Mouse (Mus musculus) T-cell, adult 2 months (primary cell): Measurements from ENCODE around the gene Ywhae.

Experiments
- DNase-seq: peaks from one replicate; pipeline ENCODE4 v3.0.0; 2022; ENCODE audit warnings: low spot score

Gene Ywhae

GRCm38 (mm10) chr11:75737806-75738476 lies 5.3 kb downstream of the Ywhae start:
- DNase-seq: no peak

- no peak for DNase-seq
Measured at GRCm38 (mm10) chr11:75738477-75738821, 5.8 kb downstream of the Ywhae start.

DNA sequence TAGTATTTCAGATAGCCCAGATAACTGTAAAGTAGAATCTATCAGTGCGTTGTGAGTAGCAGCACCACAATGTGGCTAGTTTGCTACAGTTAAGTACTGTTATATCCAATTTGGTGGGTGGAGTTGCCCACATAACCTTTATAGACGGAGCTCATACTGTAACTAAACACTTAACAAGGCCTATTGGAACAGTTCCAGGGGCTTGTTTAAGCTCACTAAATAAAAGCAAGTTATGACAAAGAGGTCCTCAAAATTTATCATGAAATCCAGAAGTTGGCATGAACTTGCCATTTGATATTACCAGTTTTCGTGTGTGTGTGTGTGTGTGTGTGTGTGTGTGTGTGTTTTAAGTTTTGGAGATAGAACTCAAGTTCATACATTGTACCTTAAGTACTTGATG lies 7.5 kb downstream of the Ywhae start:
- no peak for DNase-seq

DNA sequence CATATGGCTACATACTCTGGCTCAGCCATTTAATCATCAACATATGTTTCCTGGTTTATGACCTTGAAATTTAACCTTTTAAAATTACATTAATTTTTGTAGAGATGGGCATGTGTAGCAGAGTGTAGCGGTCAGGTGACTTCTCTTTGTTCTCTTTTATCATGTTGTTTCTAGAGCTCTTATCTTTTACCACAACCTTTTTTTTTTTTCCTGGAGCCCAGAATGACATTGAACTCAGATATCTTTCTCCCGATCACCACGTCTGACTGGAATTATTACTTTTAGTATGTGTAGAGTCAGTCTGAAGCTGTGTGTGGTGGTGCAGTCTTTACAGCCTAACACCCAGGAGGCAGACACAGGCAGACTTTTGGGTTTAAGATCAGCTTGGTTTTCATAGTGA lies 8.9 kb downstream of the Ywhae start:
- no peak for DNase-seq

DNA sequence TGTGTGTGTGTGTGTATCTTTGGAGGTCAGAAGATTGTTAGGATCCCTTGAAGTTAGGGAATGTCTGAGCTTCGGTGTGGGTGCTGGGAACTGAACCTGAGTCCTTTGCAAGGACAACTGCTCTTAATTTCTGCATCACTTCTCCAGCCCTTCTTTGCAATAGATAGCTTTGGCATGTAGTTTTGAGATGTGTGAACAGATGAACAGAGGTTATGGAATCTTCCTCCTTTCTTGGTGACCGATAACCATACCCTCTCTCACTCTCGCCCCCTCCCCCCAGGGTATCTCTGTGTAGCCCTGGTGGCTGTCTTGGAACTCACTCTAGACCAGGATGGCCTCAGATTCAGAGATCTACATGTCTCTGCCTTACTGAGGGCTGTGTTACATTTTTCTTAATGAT lies 12.1 kb downstream of the Ywhae start:
- DNase-seq: no peak

DNA sequence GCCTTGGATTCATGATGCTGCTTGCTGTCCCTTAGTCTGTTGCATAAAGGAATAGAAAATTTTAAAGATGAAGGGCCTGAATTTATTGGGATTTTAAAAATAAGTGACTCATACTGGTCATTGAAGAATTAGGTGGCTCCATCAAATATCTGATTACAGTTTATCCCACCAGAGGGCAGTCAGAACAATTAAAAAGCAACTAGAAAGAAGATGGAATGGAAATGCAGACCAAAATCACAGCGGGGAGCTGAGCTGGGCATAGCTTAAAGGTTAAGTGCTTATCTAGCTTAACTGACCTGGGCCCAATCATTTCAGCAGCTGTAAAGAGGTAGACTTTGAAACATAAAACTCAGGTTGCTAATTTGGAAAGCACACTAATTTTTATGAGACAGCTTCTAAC lies 17.9 kb downstream of the Ywhae start:
- DNase-seq: no peak

- no peak for DNase-seq
Measured at GRCm38 (mm10) chr11:75751082-75751481, 18.4 kb downstream of the Ywhae start.

DNA sequence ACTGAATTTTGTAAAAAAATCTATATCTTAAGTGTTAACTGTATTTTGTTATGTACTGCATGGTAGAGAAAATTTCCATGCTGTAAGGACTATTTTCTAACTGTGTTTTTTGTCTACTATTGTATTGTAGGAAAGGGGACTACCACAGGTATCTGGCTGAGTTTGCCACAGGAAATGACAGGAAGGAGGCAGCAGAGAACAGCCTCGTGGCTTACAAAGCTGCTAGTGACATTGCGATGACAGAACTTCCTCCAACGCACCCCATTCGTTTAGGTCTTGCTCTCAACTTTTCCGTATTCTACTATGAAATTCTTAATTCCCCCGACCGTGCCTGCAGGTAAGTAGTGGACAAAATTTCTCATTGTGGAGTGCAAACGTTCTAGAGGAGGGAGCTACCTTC lies 24.0 kb downstream of the Ywhae start:
- peak; percentile 69 for DNase-seq

DNA sequence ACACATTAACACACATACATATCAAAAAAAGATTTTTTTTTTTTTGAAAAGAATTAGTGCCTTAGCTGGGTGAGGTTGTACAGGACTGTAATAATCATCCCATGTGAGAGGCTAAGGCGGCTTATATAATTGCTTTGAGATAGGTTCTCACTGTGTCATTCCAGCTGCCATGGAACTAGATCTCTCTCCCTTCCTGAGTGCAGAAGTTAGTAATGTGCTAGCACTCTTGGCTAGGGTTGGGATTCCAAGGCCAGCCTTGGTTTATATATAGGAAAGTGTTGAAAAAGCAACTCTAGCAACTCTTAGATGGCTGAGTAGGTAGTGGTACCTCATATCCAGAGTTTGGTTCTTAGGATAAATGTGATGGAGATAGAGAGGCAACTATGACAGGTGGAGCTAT lies 25.9 kb downstream of the Ywhae start:
- DNase-seq: no peak

- DNase-seq: no peak
Measured at GRCm38 (mm10) chr11:75760785-75761184, 28.1 kb downstream of the Ywhae start.

- DNase-seq: no peak
Measured at GRCm38 (mm10) chr11:75762708-75763107, 30.0 kb downstream of the Ywhae start.

- no peak for DNase-seq
Measured at GRCm38 (mm10) chr11:75764521-75765023, 31.9 kb downstream of the Ywhae start.

DNA sequence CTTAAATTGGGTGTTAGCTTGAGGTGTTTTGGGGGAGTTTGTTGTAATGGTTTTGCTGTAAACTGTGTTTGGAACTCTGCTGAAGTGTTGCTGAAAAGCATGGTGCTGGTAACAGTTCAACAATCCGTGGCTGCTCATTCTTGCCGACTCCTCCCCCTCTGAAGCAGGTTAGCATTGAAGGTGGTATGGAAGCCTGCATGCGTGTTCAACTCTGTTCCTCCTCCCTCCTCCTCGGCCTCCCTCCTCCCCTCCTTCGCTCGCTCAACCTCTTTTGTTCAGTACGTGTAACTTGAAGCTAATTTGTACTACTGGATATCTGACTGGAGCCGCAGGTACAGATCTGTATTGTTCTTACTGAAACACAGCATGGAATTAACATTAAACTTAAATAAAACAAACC lies 32.5 kb downstream of the Ywhae start:
- no peak for DNase-seq

- no peak for DNase-seq
Measured at GRCm38 (mm10) chr11:75767014-75767413, 34.3 kb downstream of the Ywhae start.

DNA sequence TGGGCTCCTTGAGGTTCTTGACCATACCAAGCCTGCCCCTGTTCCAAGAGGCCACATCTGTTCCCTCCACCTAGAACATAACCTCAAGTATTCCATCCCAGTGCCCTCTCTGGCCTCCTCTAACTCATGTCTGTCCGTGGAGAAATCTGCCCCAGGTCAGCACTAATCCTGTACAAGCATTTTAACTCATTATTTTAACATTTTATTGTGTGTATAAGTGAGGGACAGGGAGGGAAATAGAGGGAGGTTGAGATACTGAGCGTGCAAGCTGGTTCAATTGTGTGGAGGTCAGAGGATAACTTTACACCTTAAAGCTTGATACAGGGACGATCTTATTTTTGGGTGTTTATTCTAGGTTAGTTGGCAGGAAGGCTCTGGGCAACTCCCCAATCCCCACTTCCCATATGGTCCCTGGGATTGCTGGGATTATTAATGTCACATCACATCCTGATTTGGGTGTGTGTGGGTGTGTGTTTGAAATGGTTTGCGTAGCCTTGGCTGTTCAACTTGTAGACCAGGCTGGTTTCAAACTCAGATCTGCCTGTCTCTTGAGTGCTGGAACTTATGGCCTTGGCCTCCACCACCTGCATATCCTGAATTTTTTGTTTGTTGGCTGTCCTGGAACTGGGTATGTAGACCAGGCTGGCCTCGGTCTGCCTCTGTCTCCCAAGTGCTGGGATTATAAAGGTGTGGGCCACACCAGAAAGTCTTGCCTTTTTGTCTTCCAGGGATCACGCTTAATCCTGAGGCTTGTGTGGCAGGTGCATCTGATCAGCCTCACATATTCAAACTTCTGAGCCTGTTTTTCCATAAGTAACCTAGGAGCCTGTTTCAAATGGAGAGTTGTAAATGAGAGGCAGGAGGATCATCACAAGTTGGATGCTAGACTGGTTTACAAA lies 35.7 kb downstream of the Ywhae start:
- DNase-seq: no peak

DNA sequence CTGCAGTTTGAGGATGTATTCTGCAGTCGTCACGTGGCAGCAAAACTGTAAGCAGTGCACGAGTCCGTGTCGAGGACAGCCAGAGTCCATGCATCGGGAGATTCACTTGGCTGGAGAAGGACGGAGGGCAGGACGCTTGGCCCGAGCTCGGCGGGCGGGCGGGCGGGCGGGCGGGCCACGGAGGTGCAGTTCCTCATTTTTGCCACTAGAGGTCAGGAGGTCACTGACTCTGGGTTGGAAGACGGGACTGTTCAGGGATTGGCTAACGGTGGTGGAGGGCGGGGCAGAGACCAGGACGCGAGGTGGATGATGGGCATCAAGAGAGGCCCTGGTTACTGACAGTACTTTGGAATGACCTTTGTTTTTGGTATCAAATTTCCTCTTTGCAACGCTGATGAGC lies 36.5 kb downstream of the Ywhae start:
- DNase-seq: peak; percentile 82

DNA sequence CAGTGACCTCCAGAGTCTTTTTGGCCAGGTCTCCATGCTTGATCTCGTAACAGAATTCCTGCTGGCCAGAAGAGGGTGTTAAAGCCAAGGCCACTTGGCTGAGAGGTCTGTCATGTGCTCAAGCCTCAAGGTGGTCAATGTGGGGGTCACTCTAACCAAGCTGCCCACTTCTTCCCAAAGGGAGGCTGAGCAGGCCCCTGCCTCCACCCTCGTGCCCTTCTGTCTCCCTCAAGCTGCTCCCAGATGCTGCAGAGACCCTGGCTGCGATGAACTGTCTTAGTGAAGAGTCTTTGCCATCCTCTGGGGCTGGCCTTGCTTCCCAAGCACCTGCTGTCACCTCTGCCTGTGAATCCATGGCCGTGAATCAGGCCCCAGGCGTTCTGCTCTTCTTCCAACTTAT lies 39.9 kb downstream of the Ywhae start:
- DNase-seq: no peak

DNA sequence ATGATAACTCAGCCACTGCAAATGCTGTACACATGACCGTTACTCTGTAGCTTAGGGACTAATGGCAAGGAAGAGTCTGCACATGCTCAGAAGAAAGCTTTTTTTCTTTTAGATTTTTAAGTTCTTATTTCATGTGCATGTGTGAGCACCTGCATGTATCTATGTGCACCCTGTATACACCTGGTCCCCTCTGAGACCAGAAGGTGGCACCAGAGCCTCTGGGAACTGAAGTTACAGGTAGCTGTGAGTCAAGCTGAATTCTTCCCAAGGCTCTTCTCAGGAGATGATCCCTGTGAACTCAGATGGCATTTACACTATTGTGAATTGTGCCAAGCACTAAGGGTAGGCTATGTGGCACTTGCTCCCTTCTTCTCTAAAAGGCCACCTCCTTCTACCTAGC lies 43.2 kb downstream of the Ywhae start:
- DNase-seq: no peak

- peak; percentile 67 for DNase-seq
Measured at GRCm38 (mm10) chr11:75781919-75782318, 49.2 kb downstream of the Ywhae start.

DNA sequence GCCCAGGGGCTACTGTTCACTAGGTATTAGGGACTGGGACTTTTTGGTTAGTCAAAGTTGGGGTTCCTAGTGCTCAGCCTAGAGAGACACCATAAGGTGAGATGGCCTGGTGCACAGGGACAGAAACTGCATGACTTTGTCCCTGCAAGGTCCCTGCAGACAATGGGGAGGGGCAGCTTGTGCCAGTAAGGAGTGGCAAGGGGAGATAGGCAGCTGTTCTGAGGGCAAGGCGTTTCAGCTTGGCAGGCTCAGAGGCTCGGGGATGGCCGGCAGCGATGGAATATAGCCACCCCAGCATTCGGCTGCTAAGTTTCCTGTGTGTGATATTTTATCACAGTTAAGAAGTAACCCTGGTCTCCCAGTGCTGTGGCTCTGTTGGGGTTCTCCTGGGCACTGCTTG lies 51.1 kb downstream of the Ywhae start:
- no peak for DNase-seq

GRCm38 (mm10) chr11:75785897-75786296 lies 53.2 kb downstream of the Ywhae start:
- no peak for DNase-seq

DNA sequence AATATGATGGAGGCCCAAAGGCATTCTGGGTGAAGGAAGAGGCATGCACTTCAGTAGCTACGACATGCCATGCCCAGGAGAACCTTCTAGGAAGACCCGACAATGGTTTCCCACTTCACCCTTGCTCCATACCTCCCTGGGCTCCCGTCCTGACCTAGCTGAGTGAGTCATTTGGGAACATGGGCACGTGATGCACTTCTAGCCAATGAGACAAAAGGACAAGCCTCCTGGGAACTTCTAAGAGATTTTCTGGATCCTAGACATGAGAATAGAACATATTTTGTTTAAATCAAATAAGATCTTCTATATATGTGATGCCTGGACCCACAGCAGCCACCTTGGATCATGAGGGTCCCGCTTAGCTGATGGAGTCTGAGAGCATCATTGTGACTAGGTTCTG lies 59.9 kb downstream of the Ywhae start:
- no peak for DNase-seq

- DNase-seq: no peak
Measured at GRCm38 (mm10) chr11:75793351-75793750, 60.7 kb downstream of the Ywhae start.
